ENCODE assay signal across 11 mouse cellular contexts in genomic region chr5:99521411-99521810, GRCm38 (mm10).
A peak's percentile ranks its signal among the peaks of the same experiment; 100 is the strongest.
DNase-seq lines count a peak whose midpoint lies in the region; ATAC-seq and TF ChIP-seq lines count a peak whose summit lies in the region.
"Had no signal": no experiment of that assay in that cellular context is flagged by ENCODE, and none has a peak within 500 bp of the region (broad histone marks: within the 10 kb centered on the region; RNA-seq: fewer than 3 reads in every experiment).

No protein-coding gene starts in this region.

- H3K9me3 ChIP-seq in heart, embryonic 13.5 days = no peaks in the 10 kb centered on the region
- H3K9me3 ChIP-seq in heart, embryonic 11.5 days (replicated peaks; ENCODE audit: control insufficient read depth, low read length) = no peaks in the 10 kb centered on the region
- H3K9me3 ChIP-seq in midbrain, postnatal 0 days (ENCODE audit: low read length) = no peaks in the 10 kb centered on the region
- no peaks in the 10 kb centered on the region for H3K9me3 ChIP-seq in midbrain, embryonic 10.5 days (replicated peaks)
- no peaks in the 10 kb centered on the region for H3K9me3 ChIP-seq in hindbrain, embryonic 13.5 days
- H3K9me3 ChIP-seq: hindbrain, embryonic 10.5 days; limb, embryonic 15.5 days had no signal

- H3K27ac ChIP-seq in heart, embryonic 13.5 days (replicated peaks) = peak overlapping the region; percentile 68
- no peak overlapping the region for H3K27ac ChIP-seq in heart, embryonic 11.5 days (ENCODE audit: low read depth, low read length)
- 0 out of 2 replicates have a peak overlapping the region, but pooled peaks have one; percentile 13 for H3K27ac ChIP-seq in midbrain, postnatal 0 days (ENCODE audit: low read depth, low read length)
- H3K27ac ChIP-seq in midbrain, embryonic 10.5 days (replicated peaks) = no peak overlapping the region
- no peak overlapping the region for H3K27ac ChIP-seq in hindbrain, embryonic 13.5 days
- H3K27ac ChIP-seq: hindbrain, embryonic 10.5 days; limb, embryonic 15.5 days had no signal

- H3K27me3 ChIP-seq in heart, embryonic 13.5 days (replicated peaks) = no peaks in the 10 kb centered on the region
- no peaks in the 10 kb centered on the region for H3K27me3 ChIP-seq in heart, embryonic 11.5 days (ENCODE audit: control insufficient read depth, insufficient read depth, low read length)
- no peaks in the 10 kb centered on the region for H3K27me3 ChIP-seq in midbrain, postnatal 0 days (ENCODE audit: insufficient read depth, low read length)
- peaks cover 70% of the 10 kb centered on the region for H3K27me3 ChIP-seq in midbrain, embryonic 10.5 days (ENCODE audit: low read depth, poor library complexity, severe bottlenecking)
- no peaks in the 10 kb centered on the region for H3K27me3 ChIP-seq in hindbrain, embryonic 13.5 days
- H3K27me3 ChIP-seq: limb, embryonic 15.5 days had no signal

- H3K36me3 ChIP-seq in heart, embryonic 13.5 days = no peaks in the 10 kb centered on the region
- no peaks in the 10 kb centered on the region for H3K36me3 ChIP-seq in heart, embryonic 11.5 days (ENCODE audit: control insufficient read depth, insufficient read depth, low read length)
- H3K36me3 ChIP-seq in midbrain, postnatal 0 days (ENCODE audit: insufficient read depth, low read length) = no peaks in the 10 kb centered on the region
- H3K36me3 ChIP-seq in midbrain, embryonic 10.5 days = no peaks in the 10 kb centered on the region
- H3K36me3 ChIP-seq in hindbrain, embryonic 13.5 days = no peaks in the 10 kb centered on the region
- H3K36me3 ChIP-seq: hindbrain, embryonic 10.5 days; limb, embryonic 15.5 days had no signal

- TF ChIP-seq CTCF in midbrain, postnatal 0 days (IDR thresholded peaks at IDR 0.05) = no peak

- H3K9ac ChIP-seq in heart, embryonic 13.5 days = no peak overlapping the region; the same call in 1 of the 2 replicates
- H3K9ac ChIP-seq in heart, embryonic 11.5 days (ENCODE audit: low read depth, low read length) = no peak overlapping the region
- H3K9ac ChIP-seq in midbrain, postnatal 0 days (replicated peaks; ENCODE audit: low read length, poor library complexity, severe bottlenecking) = no peak overlapping the region
- no peak overlapping the region for H3K9ac ChIP-seq in hindbrain, embryonic 13.5 days
- H3K9ac ChIP-seq: limb, embryonic 15.5 days had no signal

- H3K4me2 ChIP-seq in heart, embryonic 13.5 days = no peak overlapping the region
- H3K4me2 ChIP-seq in heart, embryonic 11.5 days = no peak overlapping the region
- no peak overlapping the region for H3K4me2 ChIP-seq in midbrain, postnatal 0 days (ENCODE audit: low read depth, low read length, poor library complexity, severe bottlenecking)
- H3K4me2 ChIP-seq in hindbrain, embryonic 13.5 days = no peak overlapping the region
- H3K4me2 ChIP-seq: limb, embryonic 15.5 days had no signal

- no peak for ATAC-seq in heart, embryonic 13.5 days (ENCODE audit: extremely low read depth, insufficient number of reproducible peaks, low FRiP score, low TSS enrichment)
- ATAC-seq in heart, embryonic 11.5 days (replicated peaks; ENCODE audit: insufficient number of reproducible peaks, low FRiP score, low TSS enrichment) = no peak
- no peak for ATAC-seq in midbrain, postnatal 0 days (ENCODE audit: low FRiP score)
- ATAC-seq in hindbrain, embryonic 13.5 days (ENCODE audit: low FRiP score) = no peak

- DNase-seq in midbrain, postnatal 0 days (ENCODE audit: low spot score) = no peak
- no peak for DNase-seq in midbrain, embryonic 10.5 days (ENCODE audit: low spot score)
- peak; percentile 40 for DNase-seq in layer of hippocampus, adult 9-11 months
- DNase-seq in telencephalon, adult 2 months (ENCODE audit: low read depth, low spot score) = peak; percentile 81
- DNase-seq in urinary bladder, adult 2 months (ENCODE audit: low spot score) = no peak
- DNase-seq: spleen, adult 18-20 months had no signal

- WGBS in heart, embryonic 13.5 days = 39% methylated on average over 4 of the region's 4 CpGs
- 70% methylated on average over 4 of the region's 4 CpGs for WGBS in heart, embryonic 11.5 days (ENCODE audit: insufficient replicate concordance)
- WGBS in midbrain, postnatal 0 days = 44% methylated on average over 4 of the region's 4 CpGs
- WGBS in midbrain, embryonic 10.5 days = 89% methylated on average over 4 of the region's 4 CpGs
- WGBS in hindbrain, embryonic 13.5 days = 66% methylated on average over 4 of the region's 4 CpGs

- peaks cover 52% of the 10 kb centered on the region for H3K4me1 ChIP-seq in heart, embryonic 13.5 days
- H3K4me1 ChIP-seq in heart, embryonic 11.5 days (ENCODE audit: control insufficient read depth, insufficient read depth, low read length) = peaks cover 37% of the 10 kb centered on the region
- peaks cover 16% of the 10 kb centered on the region; the same call in 1 of the 2 replicates for H3K4me1 ChIP-seq in midbrain, postnatal 0 days (ENCODE audit: insufficient read depth, low read length)
- H3K4me1 ChIP-seq in midbrain, embryonic 10.5 days = peaks cover 23% of the 10 kb centered on the region
- peaks cover 27% of the 10 kb centered on the region for H3K4me1 ChIP-seq in hindbrain, embryonic 13.5 days (replicated peaks)

- no peak overlapping the region for H3K4me3 ChIP-seq in heart, embryonic 13.5 days
- H3K4me3 ChIP-seq in heart, embryonic 11.5 days (ENCODE audit: low read depth, low read length) = no peak overlapping the region
- H3K4me3 ChIP-seq in midbrain, postnatal 0 days (ENCODE audit: low read depth, low read length) = no peak overlapping the region
- H3K4me3 ChIP-seq in midbrain, embryonic 10.5 days = no peak overlapping the region
- no peak overlapping the region for H3K4me3 ChIP-seq in hindbrain, embryonic 13.5 days
- H3K4me3 ChIP-seq: hindbrain, embryonic 10.5 days; limb, embryonic 15.5 days had no signal

Comparison
In these comparisons a context has a peak if more than half of its experiments do, and no peak if none do; other contexts are left out.
1. H3K27ac ChIP-seq: peak in heart, embryonic 13.5 days (single experiment) and midbrain, postnatal 0 days (single experiment); none in heart, embryonic 11.5 days (single experiment), midbrain, embryonic 10.5 days (single experiment) and hindbrain, embryonic 13.5 days (single experiment).
2. DNase-seq: peak in layer of hippocampus, adult 9-11 months (single experiment) and telencephalon, adult 2 months (single experiment); none in midbrain, postnatal 0 days (single experiment), midbrain, embryonic 10.5 days (single experiment) and urinary bladder, adult 2 months (single experiment).